Mouse (Mus musculus) urinary bladder, postnatal 4 days (tissue): ENCODE data around the gene Depdc1a.
A peak's percentile ranks its signal among the peaks of the same experiment; 100 is the strongest.
"Not testable (repeated sequence)": the region's sequence is repeated elsewhere in the genome, so short reads cannot be mapped to it uniquely, and the experiment has no call there.

Source experiments
- DNase-seq, 2 experiments: peaks; one replicate each; pipeline ENCODE4 v3.0.0; 2021 to 2022; ENCODE audit warnings: low spot score in 2 of 2

Gene Depdc1a

GRCm38 (mm10) chr3:159495243-159495801, at the start of gene Depdc1a:
Gene Depdc1a, plus strand, starts transcription at chr3:159495433.
- peak; percentile 78 to 92 for DNase-seq

- no peak for DNase-seq
Measured at GRCm38 (mm10) chr3:159470059-159470458, 25.2 kb upstream of the Depdc1a start.

GRCm38 (mm10) chr3:159475465-159475864, 19.8 kb upstream of the Depdc1a start:
- no peak for DNase-seq

- no peak for DNase-seq
Measured at GRCm38 (mm10) chr3:159477250-159477962, 17.8 kb upstream of the Depdc1a start.

GRCm38 (mm10) chr3:159494709-159495108, 524 bp upstream of the Depdc1a start:
- not testable (repeated sequence) for DNase-seq

- no peak for DNase-seq
Measured at GRCm38 (mm10) chr3:159508899-159509298, 13.7 kb downstream of the Depdc1a start.

- no peak for DNase-seq
Measured at GRCm38 (mm10) chr3:159528563-159528962, 33.3 kb downstream of the Depdc1a start.

GRCm38 (mm10) chr3:159548303-159548702, 53.1 kb downstream of the Depdc1a start:
- no peak for DNase-seq

GRCm38 (mm10) chr3:159550224-159550623, 55.0 kb downstream of the Depdc1a start:
- no peak for DNase-seq
